Mouse (Mus musculus) right cerebral cortex, postnatal 25 days (tissue): ENCODE results near the gene Tprn.
"Not testable (repeated sequence)": the region's sequence is repeated elsewhere in the genome, so short reads cannot be mapped to it uniquely, and the experiment has no call there.

Experiments
- DNase-seq: peaks from one replicate; pipeline ENCODE4 v3.0.0; 2022

Gene Tprn

GRCm38 (mm10) chr2:25237522-25237921 is 24.9 kb upstream of the Tprn start:
- DNase-seq, result no peak

DNA sequence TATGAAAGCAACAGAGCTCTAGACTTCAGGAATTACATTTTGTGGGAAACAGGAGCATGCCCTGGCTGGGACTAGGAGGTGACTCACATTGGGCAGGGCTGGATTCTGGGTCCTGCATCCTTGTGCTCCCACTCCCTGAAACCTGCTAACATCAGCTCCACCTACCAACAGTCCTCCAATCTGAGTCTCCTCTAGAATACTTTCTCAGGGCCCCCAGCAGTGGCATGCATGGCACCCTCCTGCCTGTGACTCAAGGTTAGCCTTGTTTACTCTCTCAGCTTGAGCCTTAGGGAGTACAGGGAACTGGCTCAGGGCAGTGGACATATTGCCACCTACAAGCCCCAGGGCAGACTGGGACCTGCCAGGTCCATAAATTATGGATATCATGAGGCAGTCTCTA is 24.3 kb upstream of the Tprn start:
- DNase-seq, result no peak

- DNase-seq, result no peak
These were observed 22.7 kb upstream of the Tprn start for GRCm38 (mm10) chr2:25239766-25240165.

DNA sequence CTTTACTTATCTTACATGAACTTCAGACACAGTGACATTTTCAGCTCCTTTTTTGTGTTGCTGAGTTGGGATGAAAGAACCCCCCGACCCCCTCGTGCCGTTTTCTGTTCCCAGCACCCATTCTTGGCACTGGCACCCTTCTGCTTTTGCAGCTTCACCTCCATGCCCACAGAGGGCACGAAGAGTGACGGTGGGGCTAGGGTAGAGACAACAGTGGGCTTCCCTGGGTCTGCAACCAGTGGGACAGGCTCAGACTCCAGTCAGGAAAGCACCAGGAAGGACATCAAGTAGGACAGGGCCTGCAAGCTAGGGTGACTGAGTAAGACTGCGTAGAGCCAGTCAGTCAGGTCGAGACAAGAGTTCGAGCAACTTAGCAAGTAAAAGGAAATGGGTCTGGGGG is 22.1 kb upstream of the Tprn start:
- DNase-seq, result no peak

GRCm38 (mm10) chr2:25240723-25241437 is 21.5 kb upstream of the Tprn start:
- peak; percentile 66 for DNase-seq

GRCm38 (mm10) chr2:25241438-25241775 is 21.0 kb upstream of the Tprn start:
- DNase-seq, result no peak

DNA sequence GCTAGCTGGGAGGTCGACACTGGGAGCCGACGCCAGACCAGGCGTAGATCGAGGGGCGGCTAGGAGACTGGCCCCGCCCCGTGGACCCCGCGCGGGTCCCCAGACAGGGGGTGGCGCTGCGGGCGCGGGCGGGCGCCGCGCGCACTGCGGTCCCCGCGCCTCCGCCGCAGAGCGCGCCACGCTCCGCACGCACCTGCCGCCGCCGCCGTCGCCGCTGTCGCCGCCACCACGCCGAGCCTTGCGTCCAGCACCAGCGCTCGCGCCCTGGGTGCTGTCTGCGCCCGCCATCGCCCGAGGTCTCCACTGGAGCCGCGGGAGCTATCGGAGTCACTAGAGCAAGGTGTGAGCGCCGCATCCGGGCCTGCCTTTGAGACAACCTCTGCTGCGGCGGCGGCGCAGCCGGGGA is 20.3 kb upstream of the Tprn start, which contains the start of the genes Rnf208 and Cysrt1:
Gene Rnf208 (plus strand): TSS at position 155 of the 406 bp plus-strand sequence.
Gene Cysrt1 (minus strand): TSS at position 352 of the 406 bp plus-strand sequence.
- peak; percentile 67 for DNase-seq

- DNase-seq, result no peak
These were observed 19.1 kb upstream of the Tprn start for GRCm38 (mm10) chr2:25243342-25243741.

DNA sequence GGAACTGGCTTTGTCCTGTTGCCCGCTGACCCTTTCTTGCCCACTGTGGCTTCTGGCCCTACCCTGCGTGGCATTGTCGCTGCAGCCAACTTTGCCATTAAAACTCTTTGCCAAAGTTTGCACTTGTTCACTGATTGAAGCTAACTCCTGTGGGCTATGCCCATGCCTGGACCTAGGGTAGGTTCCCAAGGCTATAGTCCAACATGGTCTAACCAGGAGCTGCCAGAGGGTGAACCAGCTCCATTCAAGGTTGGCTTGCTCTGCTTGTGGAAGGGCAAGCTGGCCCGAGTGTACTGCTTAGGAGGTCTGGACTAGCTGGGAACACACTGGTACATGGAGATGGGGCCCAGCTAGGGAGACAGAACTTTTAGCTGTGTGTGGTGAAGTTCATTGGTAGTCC is 18.3 kb upstream of the Tprn start:
- DNase-seq, result no peak

GRCm38 (mm10) chr2:25246183-25247072 is 16.0 kb upstream of the Tprn start, which contains the start of gene AL732309.1:
AL732309.1 (minus strand) TSS chr2:25246863.
- DNase-seq, result no peak

- DNase-seq, result no peak
These were observed 10.1 kb upstream of the Tprn start for GRCm38 (mm10) chr2:25252331-25252730.

DNA sequence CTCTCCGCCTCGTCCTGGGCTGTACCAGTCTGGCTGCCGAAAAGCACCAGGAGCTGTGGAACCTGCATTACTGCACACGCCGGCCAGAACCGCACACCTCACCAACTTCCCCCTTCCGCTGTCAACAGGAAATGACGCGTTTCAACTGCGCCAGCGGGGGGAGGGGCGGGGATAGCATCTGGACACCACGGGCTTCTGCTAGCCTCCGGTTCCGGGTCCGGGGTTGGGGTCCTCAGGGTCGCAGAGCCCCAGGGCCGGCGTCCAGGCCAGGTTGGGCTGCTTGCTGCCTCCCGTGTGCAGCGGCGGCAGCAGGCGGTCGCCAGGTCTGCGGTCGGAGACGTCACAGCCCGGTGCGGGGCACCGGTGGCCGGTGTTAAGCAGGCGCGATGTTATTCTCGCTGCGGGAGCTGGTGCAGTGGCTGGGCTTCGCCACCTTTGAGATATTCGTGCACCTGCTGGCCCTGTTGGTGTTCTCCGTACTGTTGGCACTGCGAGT is 7.1 kb upstream of the Tprn start, which contains the start of gene Tmem203:
Gene Tmem203 (plus strand): TSS at position 156 of the 496 bp plus-strand sequence.
- peak; percentile 87 for DNase-seq

DNA sequence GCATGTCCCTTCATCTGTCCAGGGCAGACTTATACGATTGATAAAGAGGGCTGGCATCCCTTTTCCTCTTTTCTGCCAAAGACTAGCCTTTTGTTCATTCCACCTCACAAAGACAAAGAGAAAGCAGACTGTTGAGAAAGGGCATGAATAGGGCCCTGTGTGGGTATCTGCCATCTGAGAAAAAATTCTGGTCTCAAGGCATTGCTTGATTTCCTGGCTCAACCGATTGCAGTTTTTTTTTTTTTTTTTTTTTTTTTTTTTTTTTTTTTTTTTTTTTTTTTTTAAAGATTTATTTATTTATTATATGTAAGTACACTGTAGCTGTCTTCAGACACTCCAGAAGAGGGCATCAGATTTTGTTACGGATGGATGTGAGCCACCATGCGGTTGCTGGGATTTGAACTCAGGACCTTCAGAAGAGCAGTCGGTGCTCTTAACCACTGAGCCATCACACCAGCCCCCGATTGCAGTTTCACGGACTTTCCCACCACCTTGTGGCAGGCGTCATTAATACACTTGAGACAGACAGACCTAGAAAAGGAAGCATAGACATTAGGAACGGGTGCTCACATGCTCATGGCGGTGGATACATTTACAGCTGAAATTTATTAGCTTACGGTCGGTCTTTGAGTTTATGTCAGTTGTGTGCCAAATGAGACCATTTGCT is 5.8 kb upstream of the Tprn start:
- DNase-seq, result not testable (repeated sequence)

DNA sequence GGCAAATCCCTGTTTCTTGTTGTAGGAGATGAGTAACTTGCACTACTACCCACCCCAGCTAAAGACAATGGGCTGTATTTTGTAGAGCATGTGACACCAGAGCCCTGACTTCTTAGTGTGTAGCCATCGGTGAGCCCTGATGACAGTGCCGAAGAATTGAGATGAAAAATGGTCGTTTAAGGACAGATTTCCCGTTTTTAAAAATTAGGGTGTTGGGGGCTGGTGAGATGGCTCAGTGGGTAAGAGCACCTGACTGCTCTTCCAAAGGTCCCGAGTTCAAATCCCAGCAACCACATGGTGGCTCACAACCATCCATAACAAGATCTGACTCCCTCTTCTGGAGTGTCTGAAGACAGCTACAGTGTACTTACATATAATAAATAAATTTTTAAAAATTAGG is 5.2 kb upstream of the Tprn start:
- not testable (repeated sequence) for DNase-seq

DNA sequence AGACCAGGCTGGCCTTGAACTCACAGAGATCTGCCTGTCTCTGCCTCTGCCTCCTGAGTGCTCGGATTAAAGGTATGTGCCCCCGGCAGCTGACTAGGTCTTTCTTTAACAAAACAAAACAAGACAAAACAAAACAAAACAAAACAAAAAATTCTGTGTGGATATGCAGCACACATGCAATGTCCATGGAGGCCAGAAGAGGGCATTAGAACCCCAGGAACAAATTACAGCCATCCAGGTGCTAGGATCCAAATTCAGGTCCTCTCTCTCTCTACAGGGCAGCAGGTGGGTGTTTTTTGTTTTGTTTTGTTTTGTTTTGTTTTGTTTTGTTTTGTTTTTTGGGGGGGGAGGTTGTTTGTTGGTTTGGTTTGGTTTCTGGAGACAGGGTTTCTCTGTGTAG is 3.5 kb upstream of the Tprn start:
- no peak for DNase-seq

DNA sequence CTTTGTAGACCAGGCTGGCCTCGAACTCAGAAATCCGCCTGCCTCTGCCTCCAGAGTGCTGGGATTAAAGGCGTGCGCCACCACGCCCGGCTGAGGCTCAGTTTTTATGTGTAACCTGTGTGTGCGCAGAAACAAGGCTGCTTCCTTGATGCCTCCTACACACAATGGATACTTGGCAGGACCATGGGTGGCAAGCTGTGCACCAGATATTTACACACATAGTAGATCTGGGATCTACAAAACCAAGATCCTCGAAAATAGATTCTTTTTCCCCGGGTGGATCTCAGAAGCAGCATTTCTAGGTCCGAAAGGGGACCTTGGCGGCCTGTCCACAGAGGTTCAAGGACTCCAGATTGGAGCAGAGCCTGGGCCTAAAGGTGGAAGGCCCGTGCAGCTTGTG is 548 bp upstream of the Tprn start:
- DNase-seq, result no peak

GRCm38 (mm10) chr2:25262795-25263622 is 591 bp downstream of the Tprn start:
- peak; percentile 61 for DNase-seq

DNA sequence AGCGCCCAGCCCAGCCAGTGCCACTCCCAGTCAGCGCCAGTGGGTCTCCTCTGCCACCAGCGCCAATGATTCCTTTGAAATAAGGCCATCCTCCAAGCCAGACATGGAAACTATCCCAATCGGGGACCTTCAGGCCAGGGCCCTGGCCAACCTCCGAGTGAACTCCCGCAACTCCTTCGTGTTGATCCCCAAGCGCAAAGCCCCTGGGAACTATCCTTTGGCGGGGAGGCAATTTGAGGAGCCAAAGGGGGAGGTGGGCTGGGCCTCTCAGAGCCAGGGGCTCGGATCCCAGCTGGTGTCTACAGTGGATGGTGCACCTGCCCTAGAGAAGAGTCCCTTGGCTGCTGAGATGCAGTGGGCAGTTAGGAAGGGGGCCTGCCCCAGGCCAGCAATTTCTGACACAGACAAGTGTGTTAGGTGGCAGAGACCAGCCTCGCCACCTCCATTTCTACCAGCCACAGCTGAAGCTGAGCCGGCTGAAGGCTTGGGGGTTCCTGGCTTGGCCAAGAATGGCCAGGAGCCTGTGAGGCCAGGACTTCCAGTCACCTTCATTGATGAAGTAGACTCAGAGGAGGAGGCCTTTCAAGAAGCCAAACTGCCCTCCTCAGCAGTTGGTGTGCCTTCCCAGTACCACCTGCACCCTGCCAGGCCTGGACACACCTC is 1.3 kb downstream of the Tprn start:
- DNase-seq, result no peak

DNA sequence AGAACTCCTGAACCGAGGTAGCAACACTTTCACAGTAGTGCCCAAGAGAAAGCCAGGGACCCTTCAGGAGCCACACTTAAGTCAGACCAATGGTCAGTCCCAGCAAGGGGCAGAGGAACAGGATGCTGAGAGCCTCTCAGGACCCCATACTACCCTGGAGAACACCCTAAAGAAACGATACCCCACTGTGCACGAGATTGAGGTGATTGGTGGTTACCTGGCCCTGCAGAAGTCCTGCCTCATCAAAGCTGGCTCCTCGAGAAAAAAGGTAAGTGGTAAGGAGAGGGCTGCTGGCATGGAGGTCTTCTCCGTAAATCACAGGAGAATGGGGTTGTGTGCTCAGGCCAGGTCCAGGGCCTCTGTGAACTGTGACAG is 1.9 kb downstream of the Tprn start:
- DNase-seq, result no peak

GRCm38 (mm10) chr2:25264851-25265250 is 2.4 kb downstream of the Tprn start:
- no peak for DNase-seq

DNA sequence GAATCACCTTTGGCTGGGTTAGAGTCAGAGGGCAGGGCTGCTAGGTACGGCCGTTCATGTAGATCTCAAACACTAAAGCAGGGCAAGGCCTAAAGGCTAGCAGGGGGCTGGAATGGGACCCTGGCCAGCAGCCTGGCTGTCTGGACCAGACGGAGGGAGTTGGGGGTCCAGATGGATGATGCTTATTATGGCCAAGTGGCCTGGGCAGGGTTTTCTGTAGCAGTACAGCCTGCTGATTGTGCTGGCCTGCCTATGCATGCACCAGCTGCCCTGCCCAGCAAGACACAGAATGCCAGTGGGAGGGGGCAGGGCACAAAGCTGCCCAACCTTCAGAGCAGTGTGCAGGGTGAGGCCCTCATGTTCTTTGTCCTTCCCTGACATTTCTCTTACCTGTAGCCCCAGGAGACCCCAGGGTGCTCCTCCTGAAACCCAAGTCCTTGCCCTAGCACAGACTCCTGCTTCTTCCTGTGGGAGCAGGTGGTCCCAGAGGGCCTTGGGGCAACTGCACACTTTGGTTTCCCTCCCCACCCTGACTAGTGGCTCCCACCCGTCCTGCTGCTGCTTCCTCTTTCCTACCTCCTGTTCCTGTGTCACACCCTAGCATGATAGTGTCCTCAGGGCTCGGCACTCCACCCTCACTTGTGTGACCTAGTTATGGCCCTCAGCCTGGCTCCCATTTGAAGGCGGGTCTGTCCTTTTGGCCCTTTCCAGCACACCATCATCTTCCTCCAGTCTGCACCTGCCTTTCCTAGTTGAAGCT is 3.7 kb downstream of the Tprn start:
- no peak for DNase-seq
